Mouse (Mus musculus) hindbrain, embryonic 16.5 days (tissue): ENCODE results near the gene Sgsh. TPM values are rescaled to one million over a fixed set of nuclear protein-coding genes. Genes with fewer than 3 reads are reported as not detected.
A peak's percentile ranks its signal among the peaks of the same experiment; 100 is the strongest.
"Not testable (repeated sequence)": the region's sequence is repeated elsewhere in the genome, so short reads cannot be mapped to it uniquely, and the experiment has no call there.

ENCODE experiments used
- ATAC-seq: fragments of 200-750 bp; cut with Nextera tagmentation; 2 replicates; pipeline ENCODE4 v1.8.0; 2017; ENCODE audit warnings: moderate TSS enrichment, moderate library complexity
- H3K27ac ChIP-seq: fragments of 300-500 bp; sonication (generic); 2 replicates; pipeline ENCODE4 v1.5.1; 2014; ENCODE audit warnings: low read depth, mild to moderate bottlenecking, control low read depth, low read length, moderate library complexity
- H3K27me3 ChIP-seq: fragments of 300-500 bp; sonication (generic); replicated peaks from 2 replicates; pipeline ENCODE4 v1.6.1; 2014; ENCODE audit warnings: low read length; ENCODE audit not compliant: control insufficient read depth, insufficient read depth
- H3K36me3 ChIP-seq: fragments of 300-500 bp; sonication (generic); 2 replicates; pipeline ENCODE4 v1.6.1; 2014; ENCODE audit warnings: mild to moderate bottlenecking, low read length, moderate library complexity, mixed read lengths; ENCODE audit not compliant: control insufficient read depth, insufficient read depth
- H3K4me1 ChIP-seq: fragments of 300-500 bp; sonication (generic); 2 replicates; pipeline ENCODE4 v1.6.1; 2014; ENCODE audit warnings: low read depth, low read length; ENCODE audit not compliant: control insufficient read depth, insufficient read depth
- H3K4me2 ChIP-seq: fragments of 300-500 bp; sonication (generic); 2 replicates; pipeline ENCODE4 v1.6.1; 2014; ENCODE audit warnings: mild to moderate bottlenecking, low read length, control low read depth, moderate library complexity
- H3K4me3 ChIP-seq: fragments of 300-500 bp; sonication (generic); 2 replicates; pipeline ENCODE4 v1.5.1; 2014; ENCODE audit warnings: mild to moderate bottlenecking, low read length, control low read depth, moderate library complexity
- H3K9ac ChIP-seq: fragments of 300-500 bp; sonication (generic); 2 replicates; pipeline ENCODE4 v1.6.1; 2014; ENCODE audit warnings: low read depth, mild to moderate bottlenecking, control low read depth, low read length, moderate library complexity
- H3K9me3 ChIP-seq: fragments of 300-500 bp; sonication (generic); 2 replicates; pipeline ENCODE4 v1.6.1; 2014; ENCODE audit warnings: mild to moderate bottlenecking, low read length, moderate library complexity; ENCODE audit not compliant: control insufficient read depth
- WGBS: fragments of 180-500 bp; shearing (Covaris S2); extraction: QIAGEN DNeasy Blood & Tissue Kit; methylation state at CpG from one replicate; pipeline ENCODE4 v1.1.7; 2014; 5-methylcytosine and 5-hydroxymethylcytosine counted together
- polyA plus RNA-seq: library from polyadenylated mRNA; unstranded; fragments of >200 nt; fragmentation: Nextera tagmentation; extraction: Ambion mirVana; gene quantifications from 2 replicates; pipeline ENCODE4 v1.2.1, GENCODE M21; 2015

Gene Sgsh
- polyA plus RNA-seq, 1 experiment from 2014 or later, result 3.6 TPM

DNA sequence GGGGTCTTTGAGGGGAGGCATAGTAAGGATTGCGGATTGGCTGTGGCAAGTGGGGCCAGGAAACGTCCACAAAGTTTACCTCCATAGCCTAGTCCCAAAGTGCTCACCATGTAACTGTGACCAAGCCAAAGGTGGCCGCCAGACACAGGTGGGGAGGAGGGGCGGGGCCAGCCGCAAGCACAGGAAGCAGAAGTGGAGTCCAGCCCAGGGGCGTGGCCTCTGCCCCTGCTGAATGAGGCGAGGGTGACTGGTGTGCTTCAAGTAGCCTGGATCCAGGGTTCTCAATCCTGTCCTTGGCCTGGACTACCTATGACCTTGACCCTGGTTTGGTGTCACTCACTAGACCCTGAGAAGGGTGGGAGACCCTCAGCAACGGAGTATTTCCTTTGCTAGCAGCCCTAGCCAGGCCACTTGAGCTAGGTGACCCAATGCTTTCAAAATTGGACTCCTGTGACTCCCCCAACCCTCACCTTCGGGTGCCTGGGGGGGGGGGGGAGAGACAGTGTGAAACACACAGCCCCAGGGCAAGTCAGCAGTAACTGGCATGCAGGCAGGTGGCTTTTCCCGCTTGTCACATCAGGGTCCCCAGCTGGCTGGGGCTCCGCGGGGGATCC, 36.8 kb upstream of the Sgsh start:
- Histone ChIP-seq H3K4me3 (no peak overlapping the region), H3K9me3 (no peaks in the 10 kb centered on the region), H3K4me1 (peaks cover 21% of the 10 kb centered on the region), H3K27ac (no peak overlapping the region), H3K36me3 (no peaks in the 10 kb centered on the region), H3K9ac (no peak overlapping the region), H3K27me3 (peaks cover 56% of the 10 kb centered on the region), H3K4me2 (peak overlapping the region; percentile 17; the same call in 1 of the 2 replicates)
- ATAC-seq, result no peak
- 11% methylated on average over 11 of the region's 12 CpGs for WGBS

DNA sequence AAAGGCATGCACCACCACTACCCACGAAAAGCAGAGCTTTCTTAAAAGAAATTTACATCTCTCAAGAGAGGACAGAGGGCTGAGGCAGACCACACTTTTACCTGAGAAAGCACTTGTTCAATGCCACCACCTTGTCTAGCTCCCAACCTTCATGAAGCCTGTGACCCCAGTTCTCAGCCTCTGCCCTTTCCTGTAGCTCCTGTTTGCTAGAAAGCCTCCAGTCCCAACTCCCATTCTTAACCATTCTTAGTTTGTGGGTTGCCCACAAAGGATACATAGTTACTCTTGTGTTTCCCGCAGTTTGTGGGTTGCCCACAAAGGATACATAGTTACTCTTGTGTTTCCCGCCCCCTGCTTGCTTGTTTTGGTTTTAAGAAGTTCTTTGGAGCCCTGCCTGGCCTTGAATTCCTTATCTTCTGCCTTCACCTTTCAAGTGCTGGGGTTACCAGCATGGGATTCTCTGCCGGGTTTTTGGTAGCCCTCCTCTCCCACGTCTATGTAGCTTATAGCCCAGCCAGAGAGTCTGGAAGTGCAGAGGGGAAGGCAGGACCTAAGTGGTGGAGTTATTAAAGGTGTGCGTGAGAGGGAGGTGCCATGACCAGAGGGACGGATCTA, 36.2 kb upstream of the Sgsh start:
- Histone ChIP-seq H3K27me3 (peaks cover 54% of the 10 kb centered on the region), H3K36me3 (no peaks in the 10 kb centered on the region), H3K27ac (no peak overlapping the region), H3K4me2 (no peak overlapping the region), H3K4me3 (no peak overlapping the region), H3K9me3 (no peaks in the 10 kb centered on the region), H3K9ac (no peak overlapping the region), H3K4me1 (peaks cover 21% of the 10 kb centered on the region)
- no peak for ATAC-seq
- WGBS, result 39% methylated on average over 7 of the region's 7 CpGs

DNA sequence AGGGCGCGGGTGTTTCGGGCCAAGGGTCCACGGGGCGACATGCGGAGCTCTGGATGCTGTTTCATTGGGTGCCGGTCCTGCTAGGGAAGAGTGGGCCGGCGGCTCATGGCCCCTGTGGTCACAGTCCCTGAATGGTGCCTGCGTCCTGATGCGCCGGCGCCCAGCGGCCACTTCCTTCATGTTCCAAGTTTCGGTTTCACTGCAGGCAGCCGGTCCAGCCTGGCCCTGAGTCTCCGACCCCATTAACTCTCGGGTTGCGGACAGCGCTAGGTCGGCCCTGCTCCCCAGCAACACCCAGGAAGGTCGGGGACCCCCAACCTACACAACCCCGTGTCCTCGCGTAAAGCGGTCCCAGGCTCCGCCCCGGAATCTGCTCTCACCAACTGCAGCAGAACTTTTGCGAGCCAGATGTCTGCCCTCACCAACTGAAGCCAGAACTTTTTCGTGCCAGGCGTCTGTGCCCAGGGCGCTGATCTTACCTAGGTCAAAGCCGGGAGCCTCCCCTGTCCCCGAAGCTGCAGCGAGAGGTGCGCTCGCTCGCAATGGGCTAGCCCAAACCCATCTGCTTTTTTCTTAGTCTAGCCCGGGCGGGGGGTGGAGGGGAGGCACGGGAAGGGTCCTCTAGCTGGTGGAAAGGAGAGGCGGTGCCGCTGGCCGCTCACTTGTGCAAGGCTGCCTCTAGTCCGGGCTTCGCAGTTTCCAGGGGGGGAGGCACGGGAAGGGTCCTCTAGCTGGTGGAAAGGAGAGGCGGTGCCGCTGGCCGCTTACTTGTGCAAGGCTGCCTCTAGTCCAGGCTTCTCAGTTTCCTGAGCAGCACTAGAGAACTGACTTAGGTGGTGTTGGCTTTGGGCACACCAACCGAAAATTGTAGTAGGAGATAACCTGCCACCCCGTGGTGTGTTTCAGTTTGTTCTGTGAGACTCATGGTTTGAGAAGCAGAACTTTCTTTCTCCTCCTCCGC, 35.2 kb upstream of the Sgsh start:
- 0 out of 2 replicates have a peak, but pooled peaks have one; percentile 45 for ATAC-seq
- Histone ChIP-seq H3K9ac (peak overlapping the region; percentile 72), H3K27me3 (peaks cover 52% of the 10 kb centered on the region), H3K4me1 (peaks cover 21% of the 10 kb centered on the region), H3K36me3 (no peaks in the 10 kb centered on the region), H3K27ac (peak overlapping the region; percentile 67), H3K4me3 (peak overlapping the region; percentile 62), H3K4me2 (peak overlapping the region; percentile 96), H3K9me3 (no peaks in the 10 kb centered on the region)
- 2% methylated on average over 53 of the region's 53 CpGs for WGBS

DNA sequence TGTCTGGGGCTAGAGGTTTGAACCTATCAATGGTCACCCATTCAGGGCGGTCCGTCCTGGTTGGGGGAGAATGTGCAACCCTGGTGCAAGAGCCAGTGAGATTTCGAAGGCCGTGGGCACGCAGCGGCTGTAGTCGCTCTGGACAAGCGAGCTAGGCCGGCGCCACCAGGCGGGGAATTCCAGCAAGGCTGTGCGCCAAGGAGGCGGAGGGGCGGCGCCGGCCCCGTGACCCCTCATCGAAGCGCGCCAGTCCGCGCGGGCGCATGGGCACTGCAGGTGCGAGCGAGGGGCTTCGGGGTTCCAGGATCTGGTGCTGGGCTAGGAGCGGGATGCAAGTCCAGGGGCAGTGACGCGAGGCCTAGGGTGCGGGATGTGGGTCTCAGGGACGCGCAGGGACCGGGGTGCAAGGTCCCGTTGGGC, 34.5 kb upstream of the Sgsh start:
- Histone ChIP-seq H3K4me3 (peak overlapping the region; percentile 62), H3K27me3 (peaks cover 47% of the 10 kb centered on the region), H3K9ac (peak overlapping the region; percentile 72), H3K9me3 (no peaks in the 10 kb centered on the region), H3K27ac (peak overlapping the region; percentile 67), H3K36me3 (no peaks in the 10 kb centered on the region), H3K4me2 (peak overlapping the region; percentile 96), H3K4me1 (peaks cover 21% of the 10 kb centered on the region)
- peak; percentile 79 for ATAC-seq
- WGBS, result under 1% methylated on average over 35 of the region's 35 CpGs

DNA sequence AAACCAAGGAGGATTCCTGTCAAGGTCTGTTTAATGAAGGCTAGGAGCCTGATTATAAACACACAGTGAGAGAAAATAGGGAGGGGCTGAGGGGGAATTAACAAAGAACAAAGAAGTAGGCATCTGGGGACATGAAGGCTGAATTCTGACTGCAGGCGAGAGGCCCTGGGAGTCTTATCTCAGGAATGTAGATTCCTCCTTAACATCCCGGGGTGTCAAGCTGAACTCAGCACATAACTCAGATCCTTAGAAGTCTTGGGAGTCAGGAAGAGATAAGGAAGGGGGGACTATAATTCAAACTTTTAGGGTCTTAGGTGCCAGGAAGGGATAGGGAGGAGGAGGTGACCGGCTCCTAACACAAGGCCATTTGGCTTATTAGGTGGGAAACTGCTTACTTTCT, 31.9 kb upstream of the Sgsh start:
- H3K36me3 ChIP-seq, H3K9ac ChIP-seq, H3K4me2 ChIP-seq, H3K27ac ChIP-seq, H3K4me3 ChIP-seq, H3K9me3 ChIP-seq, ATAC-seq: not testable (repeated sequence)
- Histone ChIP-seq H3K4me1 (peaks cover 12% of the 10 kb centered on the region), H3K27me3 (peaks cover 33% of the 10 kb centered on the region)
- whole genome bisulfite sequencing, result 44% methylated on average over 3 of the region's 3 CpGs

DNA sequence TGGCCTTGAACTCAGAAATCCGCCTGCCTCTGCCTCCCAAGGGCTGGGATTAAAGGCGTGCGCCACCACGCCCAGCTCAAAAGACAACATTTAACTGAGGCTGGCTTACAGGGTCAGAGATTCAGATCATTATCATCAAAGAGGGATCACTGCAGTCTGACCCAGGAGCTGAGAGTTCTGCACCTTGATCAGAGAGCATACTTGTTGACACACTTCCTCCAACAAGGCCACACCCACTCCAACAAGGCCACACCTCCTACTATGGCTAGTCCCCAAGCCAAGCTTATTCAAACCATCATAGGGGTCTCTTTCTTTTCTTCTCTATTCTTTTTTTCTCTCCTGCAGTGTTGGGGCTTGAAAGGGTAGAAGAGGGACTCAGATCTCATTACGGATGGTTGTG, 31.0 kb upstream of the Sgsh start:
- peaks cover 23% of the 10 kb centered on the region for H3K27me3 ChIP-seq
- H3K27ac ChIP-seq, result no peak overlapping the region
- H3K9me3 ChIP-seq, result no peaks in the 10 kb centered on the region
- H3K9ac ChIP-seq, result no peak overlapping the region
- peaks cover 12% of the 10 kb centered on the region for H3K4me1 ChIP-seq
- 92% methylated on average over 5 of the region's 5 CpGs for WGBS
- no peaks in the 10 kb centered on the region for H3K36me3 ChIP-seq
- H3K4me3 ChIP-seq, result no peak overlapping the region
- no peak overlapping the region for H3K4me2 ChIP-seq
- no peak for ATAC-seq

DNA sequence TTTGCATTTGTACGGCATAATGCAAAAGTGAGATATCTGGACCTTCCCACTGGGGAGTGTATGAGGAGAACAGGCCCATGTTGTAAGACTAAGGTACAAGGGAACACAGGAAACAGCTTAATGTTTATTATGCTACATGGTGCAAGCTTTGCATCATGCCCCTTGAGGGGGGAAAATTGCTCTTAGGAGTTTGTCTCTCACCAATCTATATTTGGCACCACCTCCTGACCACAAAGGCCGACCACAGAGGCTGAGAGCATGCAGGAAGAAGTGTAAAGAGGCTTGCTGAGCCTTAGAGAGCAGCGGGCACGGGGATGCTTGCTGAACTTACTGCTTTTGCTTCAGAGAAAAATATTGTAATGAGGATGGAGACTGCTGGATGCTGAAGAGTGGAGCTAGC, 29.6 kb upstream of the Sgsh start:
- 87% methylated on average over 4 of the region's 4 CpGs for WGBS
- Histone ChIP-seq H3K27ac (no peak overlapping the region), H3K4me2 (no peak overlapping the region), H3K27me3 (peaks cover 11% of the 10 kb centered on the region), H3K36me3 (no peaks in the 10 kb centered on the region), H3K4me3 (no peak overlapping the region), H3K4me1 (peaks cover 5% of the 10 kb centered on the region), H3K9me3 (no peaks in the 10 kb centered on the region), H3K9ac (no peak overlapping the region)
- no peak for ATAC-seq

DNA sequence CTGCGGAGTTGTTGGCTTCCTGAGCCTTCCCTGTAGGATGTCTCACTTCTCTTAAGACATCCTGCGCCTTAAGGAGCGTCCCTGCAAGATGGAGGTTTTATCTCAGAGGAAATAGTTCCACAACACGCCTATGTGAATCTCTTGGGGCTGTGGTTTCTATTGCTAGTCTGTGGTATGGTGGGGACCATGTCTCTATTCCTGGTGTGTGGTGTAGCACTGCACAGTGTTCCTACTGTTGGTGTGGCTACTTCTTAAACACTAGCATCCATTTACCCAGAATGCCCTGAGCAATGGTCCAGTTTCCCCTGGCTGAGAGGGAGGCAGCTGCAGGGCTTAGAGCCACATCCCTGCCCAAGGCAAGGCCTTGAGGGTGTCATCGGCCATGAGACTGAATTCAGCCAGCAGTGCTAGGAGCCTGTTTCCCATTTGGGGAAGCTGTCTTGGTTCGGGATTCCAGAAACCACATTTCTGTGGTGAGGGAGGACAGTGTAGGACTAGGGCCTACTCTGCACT, 27.1 kb upstream of the Sgsh start:
- no peaks in the 10 kb centered on the region for H3K4me1 ChIP-seq
- WGBS, result 74% methylated on average over 6 of the region's 6 CpGs

More for the DNA sequence above, 27.1 kb upstream of the Sgsh start:
- Histone ChIP-seq H3K9me3 (no peaks in the 10 kb centered on the region), H3K4me2 (no peak overlapping the region), H3K27me3 (no peaks in the 10 kb centered on the region), H3K36me3 (peaks cover 2% of the 10 kb centered on the region; the same call in 1 of the 2 replicates), H3K4me3 (no peak overlapping the region), H3K27ac (no peak overlapping the region), H3K9ac (no peak overlapping the region)
- ATAC-seq, result no peak
